Mouse (Mus musculus): Measurements from ENCODE around the gene Cacna1a. TPM values are rescaled to one million over a fixed set of nuclear protein-coding genes. Genes with fewer than 3 reads are reported as not detected.

Gene Cacna1a
- polyA plus RNA-seq, 1 experiment from 2014 or later: 4.5 TPM

GRCm38 (mm10) chr8:84416915-84417314 is 28.7 kb downstream of the Cacna1a start:
- peak; percentile 17 for DNase-seq (ENCODE audit: low spot score)
- Histone ChIP-seq H3K27me3 (replicated peaks; ENCODE audit: control insufficient read depth, insufficient read depth, low read length) (peaks cover 70% of the 10 kb centered on the region), H3K9me3 (ENCODE audit: control insufficient read depth, low read length) (0 out of 2 replicates have a peak, but pooled peaks cover 7% of the 10 kb centered on the region), H3K4me3 (ENCODE audit: low read depth, low read length) (no peak overlapping the region), H3K4me2 (ENCODE audit: low read depth, low read length) (peak overlapping the region; percentile 10; the same call in 1 of the 2 replicates), H3K27ac (replicated peaks; ENCODE audit: low read depth, low read length) (no peak overlapping the region), H3K9ac (ENCODE audit: low read depth, low read length) (no peak overlapping the region), H3K36me3 (ENCODE audit: control insufficient read depth, insufficient read depth, low read length) (no peaks in the 10 kb centered on the region), H3K4me1 (ENCODE audit: control insufficient read depth, insufficient read depth, low read length) (no peaks in the 10 kb centered on the region)
- ATAC-seq (ENCODE audit: low read depth): no peak
- WGBS: 65% methylated on average over 6 of the region's 6 CpGs

- no peak for DNase-seq (ENCODE audit: low spot score)
- Histone ChIP-seq H3K36me3 (ENCODE audit: control insufficient read depth, insufficient read depth, low read length) (no peaks in the 10 kb centered on the region), H3K9ac (ENCODE audit: low read depth, low read length) (no peak overlapping the region), H3K27me3 (replicated peaks; ENCODE audit: control insufficient read depth, insufficient read depth, low read length) (peaks cover 65% of the 10 kb centered on the region), H3K9me3 (ENCODE audit: control insufficient read depth, low read length) (0 out of 2 replicates have a peak, but pooled peaks cover 7% of the 10 kb centered on the region), H3K27ac (replicated peaks; ENCODE audit: low read depth, low read length) (no peak overlapping the region), H3K4me3 (ENCODE audit: low read depth, low read length) (no peak overlapping the region), H3K4me2 (ENCODE audit: low read depth, low read length) (0 out of 2 replicates have a peak overlapping the region, but pooled peaks have one; percentile 3), H3K4me1 (ENCODE audit: control insufficient read depth, insufficient read depth, low read length) (no peaks in the 10 kb centered on the region)
- 38% methylated on average over 5 of the region's 5 CpGs for WGBS
- no peak for ATAC-seq (ENCODE audit: low read depth)
Observed at GRCm38 (mm10) chr8:84417840-84418239, 29.6 kb downstream of the Cacna1a start.

GRCm38 (mm10) chr8:84424426-84424825 is 36.2 kb downstream of the Cacna1a start:
- Histone ChIP-seq H3K36me3 (ENCODE audit: control insufficient read depth, insufficient read depth, low read length) (no peaks in the 10 kb centered on the region), H3K4me2 (ENCODE audit: low read depth, low read length) (no peak overlapping the region), H3K4me1 (ENCODE audit: control insufficient read depth, insufficient read depth, low read length) (no peaks in the 10 kb centered on the region), H3K9me3 (ENCODE audit: control insufficient read depth, low read length) (no peaks in the 10 kb centered on the region), H3K9ac (ENCODE audit: low read depth, low read length) (no peak overlapping the region), H3K27me3 (replicated peaks; ENCODE audit: control insufficient read depth, insufficient read depth, low read length) (peaks cover 6% of the 10 kb centered on the region; the same call in 1 of the 2 replicates), H3K27ac (replicated peaks; ENCODE audit: low read depth, low read length) (no peak overlapping the region), H3K4me3 (ENCODE audit: low read depth, low read length) (no peak overlapping the region)
- no peak for ATAC-seq (ENCODE audit: low read depth)
- WGBS: 70% methylated on average over 3 of the region's 3 CpGs
- DNase-seq (ENCODE audit: low spot score): no peak

- Histone ChIP-seq H3K36me3 (ENCODE audit: control insufficient read depth, insufficient read depth, low read length) (no peaks in the 10 kb centered on the region), H3K4me2 (ENCODE audit: low read depth, low read length) (no peak overlapping the region), H3K4me1 (ENCODE audit: control insufficient read depth, insufficient read depth, low read length) (no peaks in the 10 kb centered on the region), H3K9me3 (ENCODE audit: control insufficient read depth, low read length) (no peaks in the 10 kb centered on the region), H3K9ac (ENCODE audit: low read depth, low read length) (no peak overlapping the region), H3K27ac (replicated peaks; ENCODE audit: low read depth, low read length) (no peak overlapping the region), H3K27me3 (replicated peaks; ENCODE audit: control insufficient read depth, insufficient read depth, low read length) (no peaks in the 10 kb centered on the region), H3K4me3 (ENCODE audit: low read depth, low read length) (no peak overlapping the region)
- ATAC-seq (ENCODE audit: low read depth): no peak
- WGBS: 86% methylated on average over 7 of the region's 7 CpGs
- DNase-seq (ENCODE audit: low spot score): no peak
Observed at GRCm38 (mm10) chr8:84426087-84426486, 37.8 kb downstream of the Cacna1a start.

- no peaks in the 10 kb centered on the region for H3K36me3 ChIP-seq (ENCODE audit: control insufficient read depth, insufficient read depth, low read length)
- H3K4me1 ChIP-seq (ENCODE audit: control insufficient read depth, insufficient read depth, low read length): no peaks in the 10 kb centered on the region
- H3K27ac ChIP-seq (replicated peaks; ENCODE audit: low read depth, low read length): no peak overlapping the region
- 83% methylated on average over 8 of the region's 8 CpGs for WGBS
- no peak for ATAC-seq (ENCODE audit: low read depth)
- no peak for DNase-seq (ENCODE audit: low spot score)
- no peaks in the 10 kb centered on the region for H3K27me3 ChIP-seq (replicated peaks; ENCODE audit: control insufficient read depth, insufficient read depth, low read length)
- H3K9ac ChIP-seq (ENCODE audit: low read depth, low read length): no peak overlapping the region
- H3K4me3 ChIP-seq (ENCODE audit: low read depth, low read length): no peak overlapping the region
- no peak overlapping the region for H3K4me2 ChIP-seq (ENCODE audit: low read depth, low read length)
- H3K9me3 ChIP-seq (ENCODE audit: control insufficient read depth, low read length): no peaks in the 10 kb centered on the region
Observed at GRCm38 (mm10) chr8:84426582-84426981, 38.3 kb downstream of the Cacna1a start.

GRCm38 (mm10) chr8:84428034-84428433 is 39.8 kb downstream of the Cacna1a start:
- no peak overlapping the region for H3K4me2 ChIP-seq (ENCODE audit: low read depth, low read length)
- no peaks in the 10 kb centered on the region for H3K27me3 ChIP-seq (replicated peaks; ENCODE audit: control insufficient read depth, insufficient read depth, low read length)
- DNase-seq (ENCODE audit: low spot score) (no peak), ATAC-seq (ENCODE audit: low read depth) (no peak)
- 80% methylated on average over 5 of the region's 5 CpGs for WGBS
- H3K4me1 ChIP-seq (ENCODE audit: control insufficient read depth, insufficient read depth, low read length): no peaks in the 10 kb centered on the region
- no peak overlapping the region for H3K9ac ChIP-seq (ENCODE audit: low read depth, low read length)
- no peaks in the 10 kb centered on the region for H3K9me3 ChIP-seq (ENCODE audit: control insufficient read depth, low read length)
- H3K36me3 ChIP-seq (ENCODE audit: control insufficient read depth, insufficient read depth, low read length): no peaks in the 10 kb centered on the region
- H3K4me3 ChIP-seq (ENCODE audit: low read depth, low read length): no peak overlapping the region
- no peak overlapping the region for H3K27ac ChIP-seq (replicated peaks; ENCODE audit: low read depth, low read length)

GRCm38 (mm10) chr8:84429014-84429413 is 40.8 kb downstream of the Cacna1a start:
- no peaks in the 10 kb centered on the region for H3K27me3 ChIP-seq (replicated peaks; ENCODE audit: control insufficient read depth, insufficient read depth, low read length)
- no peak overlapping the region for H3K4me3 ChIP-seq (ENCODE audit: low read depth, low read length)
- no peaks in the 10 kb centered on the region for H3K36me3 ChIP-seq (ENCODE audit: control insufficient read depth, insufficient read depth, low read length)
- no peak overlapping the region for H3K4me2 ChIP-seq (ENCODE audit: low read depth, low read length)
- no peaks in the 10 kb centered on the region for H3K9me3 ChIP-seq (ENCODE audit: control insufficient read depth, low read length)
- no peak for ATAC-seq (ENCODE audit: low read depth)
- DNase-seq (ENCODE audit: low spot score): no peak
- H3K9ac ChIP-seq (ENCODE audit: low read depth, low read length): no peak overlapping the region
- WGBS: 21% methylated on average over 4 of the region's 4 CpGs
- H3K4me1 ChIP-seq (ENCODE audit: control insufficient read depth, insufficient read depth, low read length): no peaks in the 10 kb centered on the region
- no peak overlapping the region for H3K27ac ChIP-seq (replicated peaks; ENCODE audit: low read depth, low read length)

- H3K9ac ChIP-seq (ENCODE audit: low read depth, low read length): no peak overlapping the region
- no peaks in the 10 kb centered on the region for H3K4me1 ChIP-seq (ENCODE audit: control insufficient read depth, insufficient read depth, low read length)
- ATAC-seq (ENCODE audit: low read depth): no peak
- 21% methylated on average over 5 of the region's 5 CpGs for WGBS
- no peak for DNase-seq (ENCODE audit: low spot score)
- H3K4me3 ChIP-seq (ENCODE audit: low read depth, low read length): no peak overlapping the region
- H3K4me2 ChIP-seq (ENCODE audit: low read depth, low read length): no peak overlapping the region
- no peaks in the 10 kb centered on the region for H3K27me3 ChIP-seq (replicated peaks; ENCODE audit: control insufficient read depth, insufficient read depth, low read length)
- H3K9me3 ChIP-seq (ENCODE audit: control insufficient read depth, low read length): no peaks in the 10 kb centered on the region
- no peaks in the 10 kb centered on the region for H3K36me3 ChIP-seq (ENCODE audit: control insufficient read depth, insufficient read depth, low read length)
- no peak overlapping the region for H3K27ac ChIP-seq (replicated peaks; ENCODE audit: low read depth, low read length)
Observed at GRCm38 (mm10) chr8:84429492-84429891, 41.3 kb downstream of the Cacna1a start.

- Histone ChIP-seq H3K27ac (replicated peaks; ENCODE audit: low read depth, low read length) (no peak overlapping the region), H3K4me2 (ENCODE audit: low read depth, low read length) (no peak overlapping the region), H3K9me3 (ENCODE audit: control insufficient read depth, low read length) (no peaks in the 10 kb centered on the region), H3K4me1 (ENCODE audit: control insufficient read depth, insufficient read depth, low read length) (no peaks in the 10 kb centered on the region), H3K36me3 (ENCODE audit: control insufficient read depth, insufficient read depth, low read length) (no peaks in the 10 kb centered on the region), H3K9ac (ENCODE audit: low read depth, low read length) (no peak overlapping the region), H3K4me3 (ENCODE audit: low read depth, low read length) (no peak overlapping the region), H3K27me3 (replicated peaks; ENCODE audit: control insufficient read depth, insufficient read depth, low read length) (no peaks in the 10 kb centered on the region)
- ATAC-seq (ENCODE audit: low read depth): no peak
- no peak for DNase-seq (ENCODE audit: low spot score)
- 77% methylated on average over 10 of the region's 10 CpGs for WGBS
Observed at GRCm38 (mm10) chr8:84435370-84435769, 47.1 kb downstream of the Cacna1a start.
